Mouse (Mus musculus) G1E (cell line): ENCODE measurements around the gene Gys2.
"Not testable (repeated sequence)": the region's sequence is repeated elsewhere in the genome, so short reads cannot be mapped to it uniquely, and the experiment has no call there.

Experiments
- CTCF ChIP-seq: IDR thresholded peaks from 2 replicates; pipeline ENCODE4 v1.5.1; 2012; ENCODE audit warnings: low read depth, low read length, inconsistent platforms, mixed read lengths
- GATA1 ChIP-seq: IDR thresholded peaks from 2 replicates; pipeline ENCODE4 v1.6.1; 2012; ENCODE audit warnings: borderline replicate concordance, low read length, inconsistent platforms, mixed read lengths
- GATA2 ChIP-seq: IDR thresholded peaks from 2 replicates; pipeline ENCODE4 v1.6.1; 2012; ENCODE audit warnings: low read depth, low read length, inconsistent platforms, borderline replicate concordance
- POLR2AphosphoS5 ChIP-seq: IDR thresholded peaks from 2 replicates; pipeline ENCODE4 v1.6.1; 2012; ENCODE audit warnings: low read depth, low read length, inconsistent platforms; ENCODE audit not compliant: insufficient replicate concordance
- TAL1 ChIP-seq: conservative IDR thresholded peaks from 2 replicates; pipeline ENCODE4 v1.6.1; 2012; ENCODE audit warnings: low read depth, low read length, inconsistent platforms, mixed read lengths

DNA sequence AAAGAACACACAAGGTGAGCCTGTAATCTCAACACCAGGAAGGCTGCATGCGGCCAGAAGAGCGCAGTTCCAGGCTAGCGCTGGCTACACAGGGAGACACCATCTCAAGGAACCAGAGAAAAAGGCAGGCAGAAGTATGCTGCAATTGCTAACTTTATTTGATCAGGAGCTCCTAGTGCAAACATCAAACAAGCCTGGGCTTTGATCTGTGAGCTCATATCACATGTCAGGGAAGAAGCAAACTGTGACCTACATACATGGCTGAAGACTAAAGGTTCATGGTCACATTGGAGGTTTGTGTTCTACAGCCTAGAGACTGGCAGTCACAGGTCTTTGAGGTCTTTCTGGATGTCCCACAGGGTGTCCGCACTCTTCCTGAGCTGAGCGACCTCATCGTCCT, 17.2 kb upstream of the Gys2 start:
- not testable (repeated sequence) for TF ChIP-seq CTCF, TAL1, GATA1, GATA2, POLR2AphosphoS5
